Mouse (Mus musculus) bone marrow, adult 2 months (tissue): Measurements from ENCODE around the gene Slc9b2.

Experiments
- CTCF ChIP-seq: fragments of 200-500 bp; IDR thresholded peaks from 2 replicates; pipeline ENCODE4 v1.5.1; 2011; ENCODE audit warnings: low read length, control low read depth; ENCODE audit not compliant: control insufficient read depth, insufficient read depth
- POLR2A ChIP-seq: fragments of 200-500 bp; IDR thresholded peaks from 2 replicates; pipeline ENCODE4 v1.6.1; 2011; ENCODE audit warnings: low read depth, mild to moderate bottlenecking, control low read depth, low read length, borderline replicate concordance; ENCODE audit not compliant: control insufficient read depth

GRCm38 (mm10) chr3:135258919-135259318 is 48.6 kb upstream of the Slc9b2 start:
- TF ChIP-seq CTCF (no peak), POLR2A (no peak)
